Mouse (Mus musculus) heart, embryonic 13.5 days (tissue): ENCODE data around the gene Ptafr. TPM values are rescaled to one million over a fixed set of nuclear protein-coding genes. Genes with fewer than 3 reads are reported as not detected.

ENCODE experiments used
- ATAC-seq: fragments of 200-750 bp; cut with Nextera tagmentation; 2 replicates; pipeline ENCODE4 v1.8.0; 2017; ENCODE audit warnings: moderate TSS enrichment; ENCODE audit not compliant: insufficient number of reproducible peaks, low FRiP score, low TSS enrichment; ENCODE audit errors: extremely low read depth
- H3K27ac ChIP-seq: fragments of 300-500 bp; sonication (generic); replicated peaks from 2 replicates; pipeline ENCODE4 v1.5.1; 2015; ENCODE audit warnings: moderate library complexity, mild to moderate bottlenecking, inconsistent platforms
- H3K27me3 ChIP-seq: fragments of 300-500 bp; sonication (generic); replicated peaks from 2 replicates; pipeline ENCODE4 v1.6.1; 2015; ENCODE audit warnings: mild to moderate bottlenecking, inconsistent platforms
- H3K36me3 ChIP-seq: fragments of 300-500 bp; sonication (generic); 2 replicates; pipeline ENCODE4 v1.6.1; 2015; ENCODE audit warnings: mild to moderate bottlenecking, inconsistent platforms
- H3K4me1 ChIP-seq: fragments of 300-500 bp; sonication (generic); 2 replicates; pipeline ENCODE4 v1.6.1; 2015; ENCODE audit warnings: inconsistent platforms
- H3K4me2 ChIP-seq: fragments of 300-500 bp; sonication (generic); 2 replicates; pipeline ENCODE4 v1.6.1; 2015; ENCODE audit warnings: inconsistent platforms, mild to moderate bottlenecking, moderate library complexity
- H3K4me3 ChIP-seq: fragments of 300-500 bp; sonication (generic); 2 replicates; pipeline ENCODE4 v1.5.1; 2015; ENCODE audit warnings: moderate library complexity, mild to moderate bottlenecking, inconsistent platforms
- H3K9ac ChIP-seq: fragments of 300-500 bp; sonication (generic); 2 replicates; pipeline ENCODE4 v1.6.1; 2015; ENCODE audit warnings: inconsistent platforms, mild to moderate bottlenecking, moderate library complexity
- H3K9me3 ChIP-seq: fragments of 300-500 bp; sonication (generic); 2 replicates; pipeline ENCODE4 v1.6.1; 2016; ENCODE audit warnings: inconsistent platforms
- WGBS: fragments of 180-500 bp; shearing (Covaris S2); methylation state at CpG from one replicate; pipeline ENCODE4 v1.1.7; 2015; ENCODE audit warnings: mixed read lengths; 5-methylcytosine and 5-hydroxymethylcytosine counted together
- polyA plus RNA-seq: library from polyadenylated mRNA; unstranded; fragments of >200 nt; fragmentation: Nextera tagmentation; extraction: Ambion mirVana; gene quantifications from 2 replicates; pipeline ENCODE4 v1.2.1, GENCODE M21; 2015

Ptafr gene
- polyA plus RNA-seq, result 0.62 and 1.2 TPM in 2 replicates

GRCm38 (mm10) chr4:132563965-132564364, at the start of gene Ptafr:
Ptafr (plus strand) TSS chr4:132564067.
- peaks cover 10% of the 10 kb centered on the region for H3K4me1 ChIP-seq
- no peaks in the 10 kb centered on the region for H3K36me3 ChIP-seq
- peak within 1 kb of the TSS; percentile 3; the same call in 1 of the 2 replicates for H3K4me2 ChIP-seq
- H3K27me3 ChIP-seq, result no peaks in the 10 kb centered on the region
- no peak for ATAC-seq
- WGBS, result 34% methylated on average over 4 of the region's 4 CpGs
- H3K9me3 ChIP-seq, result no peaks in the 10 kb centered on the region
- no peak within 1 kb of the TSS for H3K9ac ChIP-seq
- no peak within 1 kb of the TSS for H3K4me3 ChIP-seq
- no peak within 1 kb of the TSS for H3K27ac ChIP-seq

DNA sequence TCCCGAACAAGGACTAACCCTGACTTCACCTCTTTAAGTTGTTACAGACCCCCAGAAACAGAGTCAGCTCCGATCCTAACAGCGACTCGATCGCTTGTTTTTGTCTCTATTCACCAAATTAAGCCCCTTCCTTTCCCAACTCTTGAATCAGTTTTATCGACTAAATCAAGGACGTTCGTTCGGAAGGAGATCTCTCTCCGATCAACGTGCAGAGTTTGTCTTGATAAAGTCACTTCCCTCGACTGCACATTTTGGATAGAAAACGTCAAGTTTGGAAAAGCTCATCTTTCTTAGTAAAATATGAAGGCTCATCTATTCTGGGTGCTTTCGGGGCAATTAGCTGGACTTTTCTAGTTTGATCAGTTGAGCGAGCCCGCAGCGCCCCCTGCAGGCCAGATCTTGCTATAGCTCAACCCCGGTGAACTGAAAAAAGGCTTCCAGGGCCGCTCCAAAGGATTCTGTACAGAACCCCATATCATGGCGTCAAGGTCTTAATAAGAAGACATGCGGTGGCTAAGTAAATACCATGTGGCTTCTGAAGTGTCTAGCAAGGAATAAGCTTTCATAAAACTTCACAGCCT, 49.2 kb upstream of the Ptafr start:
- Histone ChIP-seq H3K36me3 (no peaks in the 10 kb centered on the region), H3K4me1 (peaks cover 24% of the 10 kb centered on the region), H3K27me3 (no peaks in the 10 kb centered on the region), H3K4me3 (peak overlapping the region; percentile 62), H3K9ac (peak overlapping the region; percentile 82), H3K27ac (peak overlapping the region; percentile 92), H3K9me3 (no peaks in the 10 kb centered on the region), H3K4me2 (peak overlapping the region; percentile 93)
- WGBS, result 2% methylated on average over 21 of the region's 21 CpGs
- no peak for ATAC-seq

GRCm38 (mm10) chr4:132515369-132516155, 48.3 kb upstream of the Ptafr start:
- H3K9ac ChIP-seq, result peak overlapping the region; percentile 82

DNA sequence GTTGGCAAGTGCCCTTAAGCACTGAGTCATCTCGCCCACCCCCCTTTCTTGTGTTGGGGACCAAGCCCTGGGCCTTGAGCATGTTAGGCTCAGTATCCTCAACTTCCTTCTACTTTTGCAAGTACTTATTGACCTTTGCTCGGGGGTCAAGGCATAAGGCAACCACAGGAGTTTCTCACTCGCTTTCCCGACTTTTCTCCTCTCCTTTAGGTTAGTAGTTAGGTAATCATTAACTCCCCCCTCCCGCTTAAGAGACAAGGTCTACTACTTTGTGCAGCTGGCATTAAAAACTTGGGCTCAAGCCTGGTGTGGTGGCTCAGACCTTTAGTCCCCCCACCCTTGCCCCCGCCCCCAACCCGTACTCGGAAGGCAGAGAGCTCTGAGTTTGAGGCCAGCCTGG, 45.8 kb upstream of the Ptafr start:
- H3K27ac ChIP-seq, result no peak overlapping the region
- H3K36me3 ChIP-seq, result no peaks in the 10 kb centered on the region
- H3K27me3 ChIP-seq, result no peaks in the 10 kb centered on the region
- no peak overlapping the region for H3K4me3 ChIP-seq
- no peak for ATAC-seq
- 71% methylated on average over 8 of the region's 8 CpGs for WGBS
- H3K4me1 ChIP-seq, result peaks cover 19% of the 10 kb centered on the region
- H3K4me2 ChIP-seq, result no peak overlapping the region
- H3K9me3 ChIP-seq, result no peaks in the 10 kb centered on the region
- no peak overlapping the region for H3K9ac ChIP-seq

More at GRCm38 (mm10) chr4:132515369-132516155, 48.3 kb upstream of the Ptafr start:
- ATAC-seq, result peak; percentile 95
- Histone ChIP-seq H3K27ac (peak overlapping the region; percentile 92), H3K36me3 (no peaks in the 10 kb centered on the region), H3K9me3 (no peaks in the 10 kb centered on the region), H3K4me1 (peaks cover 22% of the 10 kb centered on the region), H3K27me3 (no peaks in the 10 kb centered on the region), H3K4me3 (peak overlapping the region; percentile 62), H3K4me2 (peak overlapping the region; percentile 93)
- WGBS, result 20% methylated on average over 22 of the region's 22 CpGs

GRCm38 (mm10) chr4:132519188-132519587, 44.7 kb upstream of the Ptafr start:
- WGBS, result 79% methylated on average over 3 of the region's 3 CpGs
- H3K36me3 ChIP-seq, result no peaks in the 10 kb centered on the region
- H3K4me1 ChIP-seq, result peaks cover 10% of the 10 kb centered on the region
- no peaks in the 10 kb centered on the region for H3K27me3 ChIP-seq
- H3K27ac ChIP-seq, result no peak overlapping the region
- no peak for ATAC-seq
- no peak overlapping the region for H3K4me3 ChIP-seq
- H3K9ac ChIP-seq, result no peak overlapping the region
- H3K4me2 ChIP-seq, result no peak overlapping the region
- no peaks in the 10 kb centered on the region for H3K9me3 ChIP-seq

GRCm38 (mm10) chr4:132524321-132524741, 39.5 kb upstream of the Ptafr start:
- Histone ChIP-seq H3K27ac (peak overlapping the region; percentile 53), H3K27me3 (no peaks in the 10 kb centered on the region), H3K4me2 (peak overlapping the region; percentile 4; the same call in 1 of the 2 replicates), H3K36me3 (0 out of 2 replicates have a peak, but pooled peaks cover 6% of the 10 kb centered on the region), H3K4me3 (no peak overlapping the region), H3K9me3 (no peaks in the 10 kb centered on the region), H3K4me1 (peaks cover 13% of the 10 kb centered on the region), H3K9ac (peak overlapping the region; percentile 48; the same call in 1 of the 2 replicates)
- ATAC-seq, result no peak
- WGBS, result 23% methylated on average over 11 of the region's 11 CpGs

GRCm38 (mm10) chr4:132524808-132525207, 39.1 kb upstream of the Ptafr start:
- Histone ChIP-seq H3K4me2 (peak overlapping the region; percentile 4; the same call in 1 of the 2 replicates), H3K36me3 (peaks cover 10% of the 10 kb centered on the region), H3K9me3 (no peaks in the 10 kb centered on the region), H3K4me1 (peaks cover 16% of the 10 kb centered on the region), H3K27me3 (no peaks in the 10 kb centered on the region), H3K4me3 (no peak overlapping the region), H3K9ac (peak overlapping the region; percentile 48; the same call in 1 of the 2 replicates), H3K27ac (peak overlapping the region; percentile 53)
- WGBS, result 49% methylated on average over 6 of the region's 6 CpGs
- ATAC-seq, result no peak

DNA sequence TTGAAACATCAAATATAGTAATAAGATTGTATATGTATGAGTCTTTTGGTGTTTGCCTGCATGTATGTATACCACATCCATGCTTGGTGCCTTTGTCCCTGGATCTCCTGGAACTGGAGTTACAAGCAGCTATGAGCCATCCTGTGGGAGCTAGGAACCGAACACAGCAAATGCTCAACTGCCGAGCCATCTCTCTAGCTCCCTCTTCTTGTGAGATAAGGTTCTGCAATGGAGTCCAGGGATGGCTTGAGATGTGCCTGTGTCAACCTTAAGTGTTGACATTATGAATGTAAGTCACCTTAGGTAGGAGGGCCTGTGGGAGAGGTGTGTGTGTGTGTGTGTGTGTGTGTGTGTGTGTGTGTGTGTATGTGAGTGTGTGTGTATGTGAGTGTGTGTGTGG, 37.2 kb upstream of the Ptafr start:
- Histone ChIP-seq H3K9me3 (no peaks in the 10 kb centered on the region), H3K36me3 (peaks cover 29% of the 10 kb centered on the region), H3K4me3 (no peak overlapping the region), H3K27ac (no peak overlapping the region), H3K4me1 (peaks cover 24% of the 10 kb centered on the region), H3K4me2 (no peak overlapping the region), H3K9ac (no peak overlapping the region), H3K27me3 (no peaks in the 10 kb centered on the region)
- no peak for ATAC-seq
- 41% methylated on average over 2 of the region's 2 CpGs for WGBS

DNA sequence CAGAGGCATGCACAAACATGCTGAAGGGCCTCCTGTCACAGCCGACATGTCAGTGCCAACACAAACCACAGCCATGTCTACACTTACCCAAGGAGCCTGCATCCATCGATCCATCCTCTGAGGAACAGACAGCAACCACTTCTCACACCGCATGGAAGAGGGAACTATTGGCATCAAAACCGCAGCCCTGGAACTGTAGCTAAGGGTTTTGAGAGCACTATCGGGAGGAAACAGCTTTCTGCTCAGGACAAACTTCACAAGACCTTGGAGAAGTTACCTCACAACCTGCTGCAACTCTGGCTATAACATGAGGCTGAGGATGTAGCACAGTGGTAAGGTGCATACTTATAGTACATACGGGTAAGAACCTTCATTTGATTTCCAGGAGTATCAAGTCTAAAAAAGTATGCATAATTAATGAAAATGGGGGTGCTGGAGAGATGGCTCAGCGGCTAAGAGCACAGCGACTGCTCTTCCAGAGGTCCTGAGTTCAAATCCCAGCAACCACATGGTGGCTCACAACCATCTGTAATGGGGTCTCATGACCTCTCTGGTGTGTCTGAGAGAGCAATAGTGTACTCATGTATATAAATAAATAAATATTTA, 35.8 kb upstream of the Ptafr start:
- H3K4me2 ChIP-seq, result no peak overlapping the region
- no peak for ATAC-seq
- 85% methylated on average over 8 of the region's 8 CpGs for WGBS
- no peaks in the 10 kb centered on the region for H3K9me3 ChIP-seq
- no peaks in the 10 kb centered on the region for H3K27me3 ChIP-seq
- H3K9ac ChIP-seq, result no peak overlapping the region
- H3K4me1 ChIP-seq, result peaks cover 33% of the 10 kb centered on the region
- H3K4me3 ChIP-seq, result no peak overlapping the region
- H3K36me3 ChIP-seq, result peaks cover 32% of the 10 kb centered on the region
- no peak overlapping the region for H3K27ac ChIP-seq

GRCm38 (mm10) chr4:132529344-132529743, 34.5 kb upstream of the Ptafr start:
- H3K27me3 ChIP-seq, result no peaks in the 10 kb centered on the region
- 70% methylated on average over 4 of the region's 4 CpGs for WGBS
- peaks cover 32% of the 10 kb centered on the region for H3K36me3 ChIP-seq

More at GRCm38 (mm10) chr4:132529344-132529743, 34.5 kb upstream of the Ptafr start:
- peak overlapping the region; percentile 80; the same call in 1 of the 2 replicates for H3K4me2 ChIP-seq
- ATAC-seq, result no peak
- H3K4me3 ChIP-seq, result no peak overlapping the region
- 0 out of 2 replicates have a peak overlapping the region, but pooled peaks have one; percentile 5 for H3K27ac ChIP-seq
- peaks cover 36% of the 10 kb centered on the region for H3K4me1 ChIP-seq
- no peak overlapping the region for H3K9ac ChIP-seq
- H3K9me3 ChIP-seq, result no peaks in the 10 kb centered on the region
